Mouse (Mus musculus): ENCODE results near the gene Ascc1. TPM values are rescaled to one million over a fixed set of nuclear protein-coding genes. Genes with fewer than 3 reads are reported as not detected.

The Ascc1 gene
- polyA plus RNA-seq, 1 experiment from 2014 or later: 50.2 TPM

DNA sequence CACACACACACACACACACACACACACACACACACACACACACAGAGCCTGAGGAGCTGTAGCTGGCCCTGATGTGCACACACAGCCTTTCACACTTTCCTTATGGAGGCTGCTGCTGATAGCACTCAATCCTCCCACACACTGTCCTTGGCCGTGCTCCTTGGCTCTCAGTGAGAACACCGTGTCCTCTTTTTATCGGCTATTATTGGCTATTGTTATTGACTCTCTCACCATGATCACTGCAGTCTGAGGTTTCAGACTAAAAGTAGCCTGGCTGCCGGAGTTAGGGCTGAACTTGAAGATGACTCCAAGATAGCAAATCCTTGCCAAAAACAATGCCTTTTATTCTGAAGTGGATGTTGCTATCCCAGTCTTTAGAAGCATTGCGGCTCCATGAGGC lies 79.3 kb downstream of the Ascc1 start:
- DNase-seq (ENCODE audit: low spot score) (no peak), ATAC-seq (no peak)
- Histone ChIP-seq H3K9me3 (replicated peaks; ENCODE audit: control insufficient read depth, low read length) (no peaks in the 10 kb centered on the region), H3K9ac (ENCODE audit: low read length) (no peak overlapping the region), H3K4me2 (ENCODE audit: low read length) (no peak overlapping the region), H3K4me3 (ENCODE audit: low read depth, low read length) (no peak overlapping the region), H3K4me1 (ENCODE audit: control insufficient read depth, insufficient read depth, low read length) (peaks cover 7% of the 10 kb centered on the region), H3K36me3 (ENCODE audit: control insufficient read depth, insufficient read depth, low read length) (no peaks in the 10 kb centered on the region), H3K27ac (ENCODE audit: low read depth, low read length) (no peak overlapping the region), H3K27me3 (replicated peaks; ENCODE audit: control insufficient read depth, insufficient read depth, low read length) (no peaks in the 10 kb centered on the region)
- 67% methylated on average over 5 of the region's 5 CpGs for WGBS

DNA sequence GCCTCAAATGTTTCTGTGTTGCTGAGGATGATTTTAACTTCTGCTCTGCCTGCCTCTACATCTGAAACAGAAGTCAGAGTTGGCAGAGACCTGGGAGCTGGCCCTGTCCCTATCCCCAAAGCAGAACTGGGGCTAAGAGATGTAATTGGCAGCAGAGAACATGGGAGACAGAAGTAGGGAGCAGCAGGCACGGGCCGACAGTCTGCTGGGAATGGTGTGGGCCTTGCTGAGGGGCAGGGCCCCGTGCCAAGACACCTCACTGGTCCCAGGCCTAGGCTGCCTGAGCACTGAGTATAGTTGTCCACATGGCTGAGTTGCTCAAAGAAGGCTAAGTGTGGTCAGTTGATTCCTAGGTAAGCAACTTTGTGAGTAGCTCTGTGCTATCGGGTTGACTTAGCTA lies 81.5 kb downstream of the Ascc1 start:
- Histone ChIP-seq H3K4me2 (ENCODE audit: low read length) (no peak overlapping the region), H3K9ac (ENCODE audit: low read length) (no peak overlapping the region), H3K4me3 (ENCODE audit: low read depth, low read length) (no peak overlapping the region), H3K36me3 (ENCODE audit: control insufficient read depth, insufficient read depth, low read length) (no peaks in the 10 kb centered on the region), H3K27me3 (replicated peaks; ENCODE audit: control insufficient read depth, insufficient read depth, low read length) (no peaks in the 10 kb centered on the region), H3K27ac (ENCODE audit: low read depth, low read length) (no peak overlapping the region), H3K9me3 (replicated peaks; ENCODE audit: control insufficient read depth, low read length) (no peaks in the 10 kb centered on the region), H3K4me1 (ENCODE audit: control insufficient read depth, insufficient read depth, low read length) (peaks cover 7% of the 10 kb centered on the region)
- ATAC-seq (0 out of 2 replicates have a peak, but pooled peaks have one; percentile 29), DNase-seq (ENCODE audit: low spot score) (no peak)
- 72% methylated on average over 4 of the region's 4 CpGs for WGBS

DNA sequence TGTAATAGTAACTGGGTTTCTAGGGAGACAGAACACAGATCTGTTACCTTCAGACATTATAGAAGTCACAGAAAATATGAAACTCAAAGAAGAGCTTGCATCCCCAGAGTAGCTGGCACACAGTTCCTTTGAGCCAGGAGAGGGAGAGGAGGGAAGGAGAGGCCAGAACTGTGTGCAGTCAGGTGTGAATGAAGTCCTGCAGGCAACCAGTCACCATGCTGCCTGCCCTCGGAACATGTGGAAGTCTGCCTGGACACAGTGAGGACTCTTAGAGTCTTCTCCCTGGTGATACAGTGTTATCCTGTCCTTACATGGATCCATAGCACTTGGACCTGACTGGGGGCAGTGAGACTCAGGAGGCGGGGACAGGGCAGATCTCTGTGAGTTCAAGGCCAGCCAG lies 89.7 kb downstream of the Ascc1 start:
- no peak overlapping the region for H3K4me2 ChIP-seq (ENCODE audit: low read length)
- H3K9me3 ChIP-seq (replicated peaks; ENCODE audit: control insufficient read depth, low read length): no peaks in the 10 kb centered on the region
- H3K27ac ChIP-seq (ENCODE audit: low read depth, low read length): no peak overlapping the region
- H3K4me1 ChIP-seq (ENCODE audit: control insufficient read depth, insufficient read depth, low read length): no peaks in the 10 kb centered on the region
- ATAC-seq (no peak), DNase-seq (ENCODE audit: low spot score) (no peak)
- H3K9ac ChIP-seq (ENCODE audit: low read length): no peak overlapping the region
- WGBS: 72% methylated on average over 2 of the region's 2 CpGs
- H3K4me3 ChIP-seq (ENCODE audit: low read depth, low read length): no peak overlapping the region
- H3K27me3 ChIP-seq (replicated peaks; ENCODE audit: control insufficient read depth, insufficient read depth, low read length): no peaks in the 10 kb centered on the region
- H3K36me3 ChIP-seq (ENCODE audit: control insufficient read depth, insufficient read depth, low read length): no peaks in the 10 kb centered on the region

DNA sequence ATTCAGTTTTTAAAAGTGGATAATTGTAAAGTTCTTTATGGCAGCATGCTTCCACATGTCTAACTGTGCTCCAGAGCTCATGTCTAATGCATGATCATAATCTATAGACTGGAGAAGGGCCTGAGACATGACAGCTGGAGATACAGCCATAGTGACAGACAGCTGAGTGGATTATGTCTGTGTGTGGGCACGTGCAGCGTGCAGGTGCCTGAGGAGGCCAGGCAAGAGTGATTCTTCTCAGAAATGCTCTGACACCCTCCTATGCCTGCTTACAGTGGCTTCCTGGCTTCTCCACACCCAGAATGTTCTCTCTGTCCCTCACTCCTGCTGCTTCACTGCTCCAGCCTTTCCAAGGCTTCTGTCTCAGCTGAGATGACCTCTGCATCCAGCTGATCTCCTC lies 91.1 kb downstream of the Ascc1 start:
- DNase-seq (ENCODE audit: low spot score) (no peak), ATAC-seq (no peak)
- Histone ChIP-seq H3K4me3 (ENCODE audit: low read depth, low read length) (no peak overlapping the region), H3K27me3 (replicated peaks; ENCODE audit: control insufficient read depth, insufficient read depth, low read length) (no peaks in the 10 kb centered on the region), H3K27ac (ENCODE audit: low read depth, low read length) (no peak overlapping the region), H3K9me3 (replicated peaks; ENCODE audit: control insufficient read depth, low read length) (no peaks in the 10 kb centered on the region), H3K4me1 (ENCODE audit: control insufficient read depth, insufficient read depth, low read length) (no peaks in the 10 kb centered on the region), H3K36me3 (ENCODE audit: control insufficient read depth, insufficient read depth, low read length) (no peaks in the 10 kb centered on the region), H3K4me2 (ENCODE audit: low read length) (no peak overlapping the region), H3K9ac (ENCODE audit: low read length) (no peak overlapping the region)
- WGBS: 75% methylated on average over 2 of the region's 2 CpGs

DNA sequence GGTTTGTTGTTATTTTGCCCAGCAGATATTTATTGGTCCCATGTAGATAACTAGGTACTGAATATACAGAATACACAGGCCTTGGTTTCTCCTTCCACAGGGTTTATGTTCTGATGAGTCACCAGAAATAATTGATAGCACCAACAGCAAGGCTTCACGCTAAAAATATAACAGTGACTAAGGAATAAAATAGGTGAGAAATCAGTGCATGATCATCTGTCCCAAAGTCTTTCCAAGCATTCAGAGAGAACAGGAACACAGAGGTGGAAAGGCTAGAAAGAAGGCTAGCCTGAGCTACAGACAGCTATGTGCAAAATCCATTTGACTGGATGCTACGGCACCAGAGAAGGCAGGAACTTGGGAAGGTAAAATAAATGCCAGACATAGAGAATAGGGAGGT lies 93.0 kb downstream of the Ascc1 start:
- H3K27me3 ChIP-seq (replicated peaks; ENCODE audit: control insufficient read depth, insufficient read depth, low read length): no peaks in the 10 kb centered on the region
- H3K27ac ChIP-seq (ENCODE audit: low read depth, low read length): no peak overlapping the region
- WGBS: 94% methylated on average over 2 of the region's 2 CpGs
- DNase-seq (ENCODE audit: low spot score): no peak
- no peaks in the 10 kb centered on the region for H3K9me3 ChIP-seq (replicated peaks; ENCODE audit: control insufficient read depth, low read length)
- H3K4me1 ChIP-seq (ENCODE audit: control insufficient read depth, insufficient read depth, low read length): no peaks in the 10 kb centered on the region
- H3K36me3 ChIP-seq (ENCODE audit: control insufficient read depth, insufficient read depth, low read length): no peaks in the 10 kb centered on the region
- no peak overlapping the region for H3K4me3 ChIP-seq (ENCODE audit: low read depth, low read length)
- ATAC-seq: no peak
- H3K9ac ChIP-seq (ENCODE audit: low read length): no peak overlapping the region
- H3K4me2 ChIP-seq (ENCODE audit: low read length): no peak overlapping the region

DNA sequence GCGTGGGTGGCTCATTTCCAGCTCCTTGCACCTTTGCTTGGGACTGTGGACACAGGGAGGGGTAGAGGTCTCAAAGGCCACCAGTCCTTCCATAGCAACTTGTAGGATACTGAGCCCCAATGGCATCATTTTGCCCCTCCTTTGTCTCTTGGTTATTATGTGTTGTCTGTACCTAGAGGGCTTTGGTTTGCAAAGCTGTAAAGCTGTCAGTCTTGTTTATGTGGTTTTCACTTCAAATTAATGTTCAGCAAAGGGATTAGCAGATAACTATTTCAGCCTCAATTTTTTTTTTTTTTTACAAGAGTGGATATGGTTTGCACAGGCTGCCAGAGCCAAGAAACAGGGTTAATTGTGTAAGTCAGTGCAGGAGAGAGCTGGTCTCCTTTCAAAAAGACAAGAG lies 93.7 kb downstream of the Ascc1 start:
- no peak overlapping the region for H3K9ac ChIP-seq (ENCODE audit: low read length)
- DNase-seq (ENCODE audit: low spot score) (no peak), ATAC-seq (no peak)
- H3K27ac ChIP-seq (ENCODE audit: low read depth, low read length): no peak overlapping the region
- no peaks in the 10 kb centered on the region for H3K27me3 ChIP-seq (replicated peaks; ENCODE audit: control insufficient read depth, insufficient read depth, low read length)
- no peaks in the 10 kb centered on the region for H3K4me1 ChIP-seq (ENCODE audit: control insufficient read depth, insufficient read depth, low read length)
- WGBS: 44% methylated on average over 1 of the region's 1 CpGs
- no peaks in the 10 kb centered on the region for H3K36me3 ChIP-seq (ENCODE audit: control insufficient read depth, insufficient read depth, low read length)
- H3K4me3 ChIP-seq (ENCODE audit: low read depth, low read length): no peak overlapping the region
- H3K9me3 ChIP-seq (replicated peaks; ENCODE audit: control insufficient read depth, low read length): no peaks in the 10 kb centered on the region
- H3K4me2 ChIP-seq (ENCODE audit: low read length): no peak overlapping the region

DNA sequence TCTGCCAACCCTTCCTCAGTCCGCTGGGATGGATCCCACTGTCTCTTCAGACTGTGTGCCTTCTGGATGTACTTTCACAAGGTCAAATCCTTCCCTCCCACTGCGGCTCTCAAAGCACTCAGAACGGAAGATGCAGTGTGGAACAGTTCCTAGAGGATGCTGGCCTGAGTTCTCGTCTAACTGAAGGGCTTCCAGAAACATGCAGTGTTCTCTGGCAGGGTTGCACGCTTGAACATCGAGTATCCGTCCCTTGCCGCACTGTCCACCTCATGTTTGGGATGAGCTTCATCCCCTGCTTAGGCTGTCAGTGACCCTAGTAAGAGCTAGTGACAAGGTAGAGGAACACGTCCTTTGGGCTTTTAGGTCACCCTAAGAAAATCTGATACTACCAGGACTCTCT lies 94.5 kb downstream of the Ascc1 start:
- no peaks in the 10 kb centered on the region for H3K36me3 ChIP-seq (ENCODE audit: control insufficient read depth, insufficient read depth, low read length)
- H3K9me3 ChIP-seq (replicated peaks; ENCODE audit: control insufficient read depth, low read length): no peaks in the 10 kb centered on the region
- H3K9ac ChIP-seq (ENCODE audit: low read length): no peak overlapping the region
- H3K4me1 ChIP-seq (ENCODE audit: control insufficient read depth, insufficient read depth, low read length): no peaks in the 10 kb centered on the region
- no peak for ATAC-seq
- WGBS: 92% methylated on average over 9 of the region's 9 CpGs
- H3K27ac ChIP-seq (ENCODE audit: low read depth, low read length): no peak overlapping the region
- no peaks in the 10 kb centered on the region for H3K27me3 ChIP-seq (replicated peaks; ENCODE audit: control insufficient read depth, insufficient read depth, low read length)
- DNase-seq (ENCODE audit: low spot score): no peak
- no peak overlapping the region for H3K4me3 ChIP-seq (ENCODE audit: low read depth, low read length)
- no peak overlapping the region for H3K4me2 ChIP-seq (ENCODE audit: low read length)

DNA sequence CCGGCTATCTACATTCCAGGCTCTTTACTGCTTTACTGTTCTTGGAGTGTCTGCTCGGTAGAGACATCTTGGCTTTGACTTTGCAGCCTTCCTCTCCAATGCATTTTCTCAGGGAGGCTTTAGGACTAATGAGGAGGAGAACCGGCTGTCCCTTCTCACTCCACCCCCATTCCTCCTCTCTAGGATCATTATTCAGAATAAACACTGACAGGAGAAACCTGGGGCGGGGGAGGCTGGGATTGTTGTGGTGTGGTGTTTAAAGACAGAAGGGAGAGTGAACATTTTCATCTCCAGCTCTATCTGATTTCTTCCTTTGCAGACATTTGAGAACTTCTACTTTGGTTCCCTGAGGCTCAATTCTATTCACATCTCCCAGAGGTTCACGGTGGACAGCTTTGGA lies 95.2 kb downstream of the Ascc1 start:
- Histone ChIP-seq H3K9ac (ENCODE audit: low read length) (no peak overlapping the region), H3K27ac (ENCODE audit: low read depth, low read length) (no peak overlapping the region), H3K4me1 (ENCODE audit: control insufficient read depth, insufficient read depth, low read length) (no peaks in the 10 kb centered on the region), H3K4me2 (ENCODE audit: low read length) (no peak overlapping the region), H3K9me3 (replicated peaks; ENCODE audit: control insufficient read depth, low read length) (no peaks in the 10 kb centered on the region), H3K36me3 (ENCODE audit: control insufficient read depth, insufficient read depth, low read length) (no peaks in the 10 kb centered on the region), H3K27me3 (replicated peaks; ENCODE audit: control insufficient read depth, insufficient read depth, low read length) (no peaks in the 10 kb centered on the region), H3K4me3 (ENCODE audit: low read depth, low read length) (no peak overlapping the region)
- 88% methylated on average over 5 of the region's 5 CpGs for WGBS
- DNase-seq (ENCODE audit: low spot score) (no peak), ATAC-seq (no peak)

DNA sequence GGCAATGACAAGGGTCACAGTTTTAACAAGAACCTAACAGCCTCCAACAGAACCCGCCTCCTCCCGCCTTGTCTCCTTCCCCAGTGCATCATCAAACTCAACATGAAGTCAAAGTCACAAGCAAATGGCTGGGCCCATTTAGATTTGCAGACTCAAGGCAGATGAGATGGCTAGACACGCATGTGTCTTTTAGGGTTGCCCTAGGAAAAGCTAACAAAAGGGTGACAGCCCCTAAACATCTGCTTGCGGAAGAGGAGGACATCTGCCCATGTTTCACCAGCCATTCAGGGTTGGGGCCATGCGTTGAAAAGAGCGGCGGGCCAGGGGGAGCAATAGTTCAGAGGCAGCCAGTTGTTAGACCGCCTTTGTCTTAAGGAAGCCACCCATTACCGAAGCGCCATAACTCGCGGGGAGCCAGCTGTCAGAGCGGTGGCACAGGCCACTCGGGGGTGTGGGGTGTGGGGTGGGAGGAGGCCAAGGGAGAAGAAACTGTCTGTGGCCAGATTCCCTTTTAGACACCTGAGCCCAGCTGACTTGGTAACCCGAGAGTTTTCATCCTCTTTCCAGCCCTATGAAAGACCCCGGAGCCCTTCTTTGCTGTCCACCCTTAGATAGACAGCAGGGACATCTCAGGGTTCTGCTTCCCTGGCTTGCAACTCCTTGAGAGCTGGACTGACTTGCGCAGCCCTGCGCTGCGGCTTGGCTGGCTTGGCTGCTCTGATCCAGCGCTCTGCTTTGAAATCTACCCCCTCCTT lies 103.0 kb downstream of the Ascc1 start:
- DNase-seq (ENCODE audit: low spot score) (peak; percentile 32), ATAC-seq (peak; percentile 59)
- Histone ChIP-seq H3K36me3 (ENCODE audit: control insufficient read depth, insufficient read depth, low read length) (no peaks in the 10 kb centered on the region), H3K9ac (ENCODE audit: low read length) (peak overlapping the region; percentile 82), H3K4me1 (ENCODE audit: control insufficient read depth, insufficient read depth, low read length) (peaks cover 11% of the 10 kb centered on the region), H3K4me3 (ENCODE audit: low read depth, low read length) (peak overlapping the region; percentile 59), H3K27me3 (replicated peaks; ENCODE audit: control insufficient read depth, insufficient read depth, low read length) (peaks cover 6% of the 10 kb centered on the region; the same call in 1 of the 2 replicates), H3K4me2 (ENCODE audit: low read length) (peak overlapping the region; percentile 93), H3K27ac (ENCODE audit: low read depth, low read length) (peak overlapping the region; percentile 79; the same call in 1 of the 2 replicates), H3K9me3 (replicated peaks; ENCODE audit: control insufficient read depth, low read length) (no peaks in the 10 kb centered on the region)
- 13% methylated on average over 20 of the region's 20 CpGs for WGBS

All from forebrain, embryonic 14.5 days (tissue).